9 mouse cellular contexts compared by ENCODE assay signal in the genomic region with DNA sequence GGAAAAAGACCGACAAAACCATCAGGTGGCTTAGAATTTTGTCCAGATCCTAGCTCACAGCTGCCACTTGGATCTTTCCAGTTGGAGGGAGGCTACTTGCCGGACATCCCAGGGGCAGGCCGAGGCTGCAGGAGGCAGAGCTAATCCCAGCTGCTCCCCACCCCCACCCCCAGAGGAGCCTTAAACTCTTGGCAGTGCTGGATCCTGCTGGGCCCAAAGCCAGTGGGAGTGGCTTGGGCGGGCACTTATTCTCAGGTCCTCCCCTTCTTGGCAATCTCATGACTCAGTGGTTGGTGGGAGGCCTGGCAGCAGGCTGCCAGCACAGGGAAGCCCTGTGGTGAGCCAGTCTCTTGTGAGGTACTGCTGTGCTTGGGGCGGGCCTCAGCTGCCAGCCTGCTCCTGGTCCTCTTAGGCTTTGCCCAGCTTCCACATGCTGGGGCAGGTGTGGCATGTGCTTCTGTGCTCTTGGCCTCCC. TPM values are rescaled to one million over a fixed set of nuclear protein-coding genes. Genes with fewer than 3 reads are reported as not detected.
DNase-seq lines count a peak whose midpoint lies in the region; ATAC-seq lines count a peak whose summit lies in the region.
"Had no signal": no experiment of that assay in that cellular context is flagged by ENCODE, and none has a peak within 500 bp of the region (broad histone marks: within the 10 kb centered on the region; RNA-seq: fewer than 3 reads in every experiment).

No protein-coding gene starts in this region.

- H3K4me2 ChIP-seq in hindbrain, embryonic 16.5 days (ENCODE audit: low read length), result no peak overlapping the region

- no peaks in the 10 kb centered on the region for H3K36me3 ChIP-seq in hindbrain, embryonic 16.5 days (ENCODE audit: control insufficient read depth, insufficient read depth, low read length)

- 5% methylated on average over 5 of the region's 5 CpGs for WGBS in hindbrain, embryonic 16.5 days

- no peaks in the 10 kb centered on the region for H3K9me3 ChIP-seq in hindbrain, embryonic 16.5 days (ENCODE audit: control insufficient read depth, low read length)

- peak; percentile 84 for ATAC-seq in hindbrain, embryonic 16.5 days

- H3K4me3 ChIP-seq in hindbrain, embryonic 16.5 days (ENCODE audit: low read length), result no peak overlapping the region

- peak; percentile 89 for DNase-seq in R1 (ENCODE audit: low read depth, low spot score)
- peak; percentile 79 to 82 for DNase-seq in cerebellum, postnatal 36 days
- DNase-seq in gastrocnemius, adult 8-10 months (ENCODE audit: low spot score in 2 of 2), result peak; percentile 78 to 83
- DNase-seq in left cerebral cortex, adult 18-20 months (ENCODE audit: low spot score in 2 of 2), result peak; percentile 88 to 90
- DNase-seq in lung, postnatal 4 days, result peak; percentile 92 to 93
- peak; percentile 82 for DNase-seq in right cerebral cortex, postnatal 14 days
- no peak for DNase-seq in spleen, adult 18-20 months

- H3K4me1 ChIP-seq in hindbrain, embryonic 16.5 days (ENCODE audit: control insufficient read depth, insufficient read depth, low read depth, low read length), result peaks cover 64% of the 10 kb centered on the region

- H3K27me3 ChIP-seq in hindbrain, embryonic 16.5 days (replicated peaks; ENCODE audit: control insufficient read depth, insufficient read depth, low read length), result no peaks in the 10 kb centered on the region

- H3K9ac ChIP-seq in hindbrain, embryonic 16.5 days (ENCODE audit: low read depth, low read length), result no peak overlapping the region

- H3K27ac ChIP-seq in hindbrain, embryonic 16.5 days (ENCODE audit: low read depth, low read length), result peak overlapping the region; percentile 44; the same call in 1 of the 2 replicates

RNA-seq across cellular contexts. Expression of a gene that starts 10.8 kb away (rescaled TPM):
- 10 to 100 TPM in 2 of 4 experiments, 1 to 10 TPM in 2; 8.1 to 11.1 (median 9.4) TPM for total RNA-seq in gastrocnemius, adult 8-10 months (2022)
- polyA plus RNA-seq in hindbrain, embryonic 16.5 days (2015; fragmentation: Nextera tagmentation; extraction: Ambion mirVana), result 75.0 and 84.9 TPM in 2 replicates
- 10 to 100 TPM; 78.2 to 87.4 TPM for total RNA-seq in left cerebral cortex, adult 18-20 months (2021)

RNA-seq across cellular contexts. Expression of a gene that starts 17.8 kb away (rescaled TPM):
- 1 to 10 TPM in 1 of 4 experiments, not detected in 3; 1.6 TPM for total RNA-seq in gastrocnemius, adult 8-10 months (2022)
- 2.5 and 2.6 TPM in 2 replicates for polyA plus RNA-seq in hindbrain, embryonic 16.5 days (2015; fragmentation: Nextera tagmentation; extraction: Ambion mirVana)
- 1 to 10 TPM in 1 of 2 experiments, not detected in 1; 1.1 TPM for total RNA-seq in left cerebral cortex, adult 18-20 months (2021)

RNA-seq across cellular contexts. Expression of a gene that starts 27.0 kb away (rescaled TPM):
- under 1 TPM; 0.36 to 0.99 (median 0.62) TPM for total RNA-seq in gastrocnemius, adult 8-10 months (2022)
- 1.7 and 2.0 TPM in 2 replicates for polyA plus RNA-seq in hindbrain, embryonic 16.5 days (2015; fragmentation: Nextera tagmentation; extraction: Ambion mirVana)
- 1 to 10 TPM; 2.4 to 2.6 TPM for total RNA-seq in left cerebral cortex, adult 18-20 months (2021)

RNA-seq across cellular contexts. Expression of a gene that starts 39.5 kb away (rescaled TPM):
- not detected for total RNA-seq in gastrocnemius, adult 8-10 months (2022)
- not detected in 2 replicates for polyA plus RNA-seq in hindbrain, embryonic 16.5 days (2015; fragmentation: Nextera tagmentation; extraction: Ambion mirVana)
- total RNA-seq in left cerebral cortex, adult 18-20 months (2021), result not detected
- total RNA-seq: left cerebral cortex, adult 8-10 months had no signal

RNA-seq across cellular contexts. Expression of a gene that starts 55.8 kb away (rescaled TPM):
- 10 to 100 TPM; 22.3 to 24.7 (median 23.9) TPM for total RNA-seq in gastrocnemius, adult 8-10 months (2022)
- 48.2 and 51.4 TPM in 2 replicates for polyA plus RNA-seq in hindbrain, embryonic 16.5 days (2015; fragmentation: Nextera tagmentation; extraction: Ambion mirVana)
- total RNA-seq in left cerebral cortex, adult 18-20 months (2021), result 10 to 100 TPM; 37.3 to 40.1 TPM

Comparison
In these comparisons a context has a peak if more than half of its experiments do, and no peak if none do; other contexts are left out.
1. DNase-seq: peak in R1 (single experiment), cerebellum, postnatal 36 days (2 of 2), gastrocnemius, adult 8-10 months (2 of 2), left cerebral cortex, adult 18-20 months (2 of 2), lung, postnatal 4 days (2 of 2) and right cerebral cortex, postnatal 14 days (single experiment); none in spleen, adult 18-20 months (0 of 2).
2. RNA of a gene that starts 10.8 kb away (total RNA-seq): 78.2 to 87.4 TPM in left cerebral cortex, adult 18-20 months; 8.1 to 11.1 TPM in gastrocnemius, adult 8-10 months; every median in the first group is over 4 times any median in the second.